Mouse (Mus musculus): ENCODE data around the gene Psmd2.

Gene Psmd2

DNA sequence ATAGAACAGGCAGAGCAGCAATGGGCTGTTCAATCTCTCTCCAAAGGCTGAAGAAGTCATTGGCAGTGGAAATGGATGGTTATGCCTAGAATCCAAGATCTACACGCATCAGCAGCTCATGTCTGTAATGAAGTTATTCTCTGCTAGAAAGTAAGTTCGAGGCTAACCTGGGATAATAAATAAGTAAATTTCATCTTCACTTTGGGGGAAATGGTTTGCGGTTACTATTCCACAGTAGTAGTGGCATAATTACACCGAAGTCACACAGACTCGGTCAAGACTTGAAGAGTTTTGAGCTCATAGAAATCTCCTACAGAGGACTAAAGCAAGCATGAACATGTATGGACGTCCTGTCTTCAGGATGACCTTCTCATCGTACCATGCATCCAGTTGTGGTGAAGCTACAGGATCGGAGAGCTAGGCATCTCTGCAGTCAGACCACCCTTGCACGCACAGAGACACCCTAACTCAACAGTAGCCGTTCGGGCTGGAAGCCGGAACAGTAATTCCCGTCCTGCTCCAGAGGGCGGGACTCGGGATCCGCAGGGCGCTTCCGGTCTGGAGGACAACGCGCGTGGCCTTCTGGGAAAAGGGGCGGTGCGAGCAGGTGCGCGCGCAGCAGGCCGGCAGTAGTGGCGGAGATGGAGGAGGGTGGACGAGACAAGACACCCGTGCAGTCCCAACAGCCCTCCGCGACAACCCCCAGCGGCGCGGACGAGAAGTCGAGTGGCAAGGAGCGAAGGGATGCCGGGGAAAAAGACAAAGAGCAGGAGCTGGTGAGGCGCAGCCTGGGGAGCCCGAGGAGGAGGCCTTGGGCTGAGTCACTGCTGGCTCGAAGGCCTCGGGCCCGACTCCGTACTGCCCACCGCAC is at the start of gene Psmd2:
Gene Psmd2 (plus strand): TSS at position 577 of the 871 bp plus-strand sequence.
- peak; percentile 85 for DNase-seq (ENCODE audit: low read depth)

DNA sequence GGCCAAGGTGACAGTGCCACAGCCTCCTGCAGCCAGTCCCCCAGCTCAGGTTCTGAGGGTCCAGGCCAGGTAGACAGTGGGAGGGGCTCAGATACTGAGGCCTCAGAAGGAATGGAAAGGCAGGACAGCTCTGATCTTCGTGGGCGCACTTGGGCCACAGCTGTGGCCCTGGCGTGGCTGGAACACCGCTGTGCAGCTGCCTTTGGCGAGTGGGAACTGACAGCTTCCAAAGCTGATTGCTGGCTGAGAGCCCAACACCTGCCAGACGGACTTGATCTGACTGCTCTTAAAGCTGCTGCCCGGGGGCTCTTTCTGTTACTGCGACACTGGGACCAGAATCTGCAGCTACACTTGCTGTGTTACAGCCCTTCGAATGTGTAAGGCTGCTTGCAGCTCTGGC is 46.7 kb upstream of the Psmd2 start:
- DNase-seq (ENCODE audit: low read depth), result no peak

DNA sequence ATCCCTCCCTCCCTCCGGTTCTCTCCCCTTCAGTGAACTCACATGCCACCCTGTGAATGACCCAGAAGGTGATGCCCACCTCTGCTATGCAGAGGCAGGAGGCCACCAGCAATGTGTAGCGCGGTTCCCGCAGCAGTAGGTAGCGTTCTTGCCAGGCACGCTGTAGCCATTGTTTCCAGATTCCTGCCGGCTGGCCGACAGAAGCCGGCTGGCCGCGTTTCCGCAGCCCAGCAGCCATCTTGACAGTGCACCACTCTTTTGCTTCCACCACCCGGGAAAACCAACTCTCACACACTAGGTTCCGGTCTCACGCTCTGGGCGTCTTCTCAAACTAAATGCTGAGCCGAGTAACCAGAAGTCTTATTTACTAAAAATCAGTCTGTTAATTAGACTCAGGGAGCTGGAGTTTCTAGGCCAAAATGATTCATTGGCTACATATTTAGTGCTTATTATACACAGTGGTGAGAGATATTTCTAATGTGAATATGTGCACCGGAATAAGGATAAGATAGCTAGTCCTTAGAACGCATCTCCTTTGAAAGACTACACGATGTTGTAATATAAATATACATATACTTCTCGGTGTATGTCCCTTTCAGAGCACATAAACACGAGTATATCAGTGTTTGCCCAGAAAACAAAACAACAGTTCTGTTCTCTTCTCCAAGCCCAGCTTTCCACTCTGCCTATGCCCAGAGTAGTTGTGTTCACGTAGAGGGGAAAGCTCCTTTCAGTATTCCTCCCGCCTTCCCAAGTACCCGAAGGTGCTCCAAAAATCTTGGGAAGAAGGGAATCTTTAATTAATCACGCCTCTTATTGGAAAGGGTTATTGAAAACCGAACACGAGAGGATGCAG is 40.7 kb upstream of the Psmd2 start:
- DNase-seq (ENCODE audit: low read depth), result peak; percentile 90

DNA sequence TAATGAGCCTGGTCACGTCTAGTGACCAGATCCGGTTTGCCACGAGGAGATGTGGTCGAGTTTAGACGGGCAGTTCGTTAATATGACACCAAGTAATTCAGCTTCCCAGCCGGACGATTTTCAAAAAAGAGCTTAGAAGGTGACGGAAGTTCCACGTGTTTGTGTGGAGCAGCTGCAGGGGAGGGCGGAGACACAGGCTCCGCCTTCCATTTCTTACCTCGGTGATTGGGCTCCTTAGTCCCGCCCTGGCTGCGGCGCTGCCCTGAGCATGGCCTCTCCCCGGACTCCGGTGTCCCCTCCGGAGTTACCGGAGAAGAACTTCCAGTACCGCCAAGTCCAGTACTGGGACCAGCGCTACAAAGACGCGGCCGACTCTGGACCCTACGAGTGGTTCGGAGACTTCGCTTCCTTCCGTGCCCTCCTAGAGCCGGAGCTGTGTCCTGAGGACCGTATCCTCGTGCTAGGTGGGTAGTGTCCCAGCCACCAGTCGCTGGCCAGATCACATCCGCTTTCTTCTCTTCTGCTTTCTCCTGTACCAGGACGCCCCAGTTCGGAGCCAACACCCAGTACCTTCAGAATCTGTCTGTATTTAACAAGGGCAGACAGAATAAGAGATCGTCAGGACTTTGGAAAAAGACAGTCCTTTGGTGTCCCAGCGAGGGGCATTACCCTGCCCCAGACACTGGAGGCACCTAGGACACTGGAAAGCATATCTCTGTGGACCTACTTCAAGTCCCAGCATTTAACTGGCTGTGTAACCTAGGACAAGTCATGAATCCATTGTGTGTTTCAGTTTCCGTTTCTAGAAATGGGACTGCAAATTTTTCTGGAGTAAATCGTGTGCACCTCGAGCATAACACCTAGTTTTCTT is 39.9 kb upstream of the Psmd2 start, which contains the start of the genes Eef1akmt4, Gm49333 and Alg3:
Gene Eef1akmt4 (plus strand): TSS at position 237 of the 871 bp plus-strand sequence.
Gene Gm49333 (plus strand): TSS at position 254 of the 871 bp plus-strand sequence.
Gene Alg3 (minus strand): TSS at position 379 of the 871 bp plus-strand sequence.
- peak; percentile 93 for DNase-seq (ENCODE audit: low read depth)

DNA sequence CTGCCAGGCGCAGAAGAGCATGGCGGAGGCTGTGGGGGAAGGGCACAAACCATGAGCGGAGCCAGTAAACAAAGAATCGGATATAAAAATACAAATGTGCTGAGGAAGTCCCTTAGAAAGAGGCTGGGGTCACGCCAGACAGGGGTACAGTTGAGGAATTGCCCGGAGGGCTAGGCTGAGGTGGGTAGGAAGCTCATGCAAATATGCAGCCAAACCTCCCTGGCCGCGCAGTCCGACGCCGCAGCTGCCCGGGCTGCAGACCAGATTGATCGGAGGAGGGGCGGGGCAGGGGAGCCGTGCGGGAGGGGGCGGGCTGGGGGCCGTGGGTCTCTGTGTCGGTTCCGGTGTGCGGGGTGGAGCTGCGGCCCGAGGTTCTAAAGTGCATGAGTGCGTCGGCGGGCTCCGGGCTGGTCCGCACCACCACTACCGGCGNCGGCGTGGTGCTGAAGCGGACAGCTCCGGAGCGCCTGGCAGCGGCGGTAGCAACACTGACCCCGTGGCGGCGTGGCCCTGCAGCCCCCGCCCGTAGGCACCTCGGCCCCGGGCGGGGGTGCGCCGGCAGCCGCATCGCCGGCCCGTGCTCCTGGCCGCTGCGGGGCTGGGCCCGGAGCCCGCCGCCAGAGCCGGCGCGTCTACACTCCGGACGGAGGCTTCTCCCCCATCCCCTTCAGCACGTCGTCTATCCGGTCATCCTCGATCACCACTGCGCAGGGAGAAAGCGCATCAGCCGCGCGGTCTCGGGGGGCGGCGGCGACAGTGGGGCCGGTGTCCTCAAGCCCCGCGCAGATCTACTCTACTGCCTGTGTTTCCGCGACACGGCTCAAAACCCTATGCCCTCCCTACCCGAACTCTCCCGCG is 31.7 kb upstream of the Psmd2 start:
- DNase-seq (ENCODE audit: low read depth), result no peak

DNA sequence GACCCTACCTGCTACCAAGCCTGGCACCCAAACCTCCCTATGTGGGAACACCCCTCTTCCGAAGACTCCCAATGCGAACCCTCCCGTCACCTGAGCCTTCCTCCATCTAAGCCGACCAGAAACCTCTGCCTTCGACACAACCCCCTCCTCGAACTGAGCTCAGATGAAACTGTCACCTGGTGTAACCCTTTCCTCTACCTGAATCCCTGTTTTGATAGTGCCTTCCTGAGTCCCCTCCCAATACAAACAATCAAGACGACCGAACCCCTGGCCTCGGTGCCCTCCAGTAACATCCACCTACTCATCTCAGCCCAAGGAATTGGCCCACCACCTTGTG is 31.1 kb upstream of the Psmd2 start:
- no peak for DNase-seq (ENCODE audit: low read depth)

DNA sequence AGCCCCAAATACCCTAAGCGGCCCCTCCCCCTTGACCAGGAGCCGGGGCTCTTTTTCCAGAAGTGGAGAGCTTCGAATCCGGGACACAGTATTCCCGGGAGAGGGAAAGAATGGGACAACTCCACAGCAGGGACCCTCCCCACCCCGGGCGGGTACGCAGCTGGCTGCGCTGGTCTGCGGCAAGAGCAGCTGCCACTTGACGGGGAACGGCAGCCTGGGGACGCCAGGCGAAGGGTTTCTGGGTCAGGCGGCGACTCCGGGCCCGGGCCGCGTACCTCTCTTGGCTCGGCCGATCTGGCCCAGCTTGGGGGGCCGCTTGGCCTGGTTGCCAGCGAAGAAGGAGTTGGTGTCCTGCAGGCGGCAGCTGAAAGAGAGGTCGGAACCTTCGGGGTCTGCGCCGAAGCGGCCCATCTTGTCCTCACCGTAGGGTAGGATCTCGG is 30.7 kb upstream of the Psmd2 start:
- no peak for DNase-seq (ENCODE audit: low read depth)

DNA sequence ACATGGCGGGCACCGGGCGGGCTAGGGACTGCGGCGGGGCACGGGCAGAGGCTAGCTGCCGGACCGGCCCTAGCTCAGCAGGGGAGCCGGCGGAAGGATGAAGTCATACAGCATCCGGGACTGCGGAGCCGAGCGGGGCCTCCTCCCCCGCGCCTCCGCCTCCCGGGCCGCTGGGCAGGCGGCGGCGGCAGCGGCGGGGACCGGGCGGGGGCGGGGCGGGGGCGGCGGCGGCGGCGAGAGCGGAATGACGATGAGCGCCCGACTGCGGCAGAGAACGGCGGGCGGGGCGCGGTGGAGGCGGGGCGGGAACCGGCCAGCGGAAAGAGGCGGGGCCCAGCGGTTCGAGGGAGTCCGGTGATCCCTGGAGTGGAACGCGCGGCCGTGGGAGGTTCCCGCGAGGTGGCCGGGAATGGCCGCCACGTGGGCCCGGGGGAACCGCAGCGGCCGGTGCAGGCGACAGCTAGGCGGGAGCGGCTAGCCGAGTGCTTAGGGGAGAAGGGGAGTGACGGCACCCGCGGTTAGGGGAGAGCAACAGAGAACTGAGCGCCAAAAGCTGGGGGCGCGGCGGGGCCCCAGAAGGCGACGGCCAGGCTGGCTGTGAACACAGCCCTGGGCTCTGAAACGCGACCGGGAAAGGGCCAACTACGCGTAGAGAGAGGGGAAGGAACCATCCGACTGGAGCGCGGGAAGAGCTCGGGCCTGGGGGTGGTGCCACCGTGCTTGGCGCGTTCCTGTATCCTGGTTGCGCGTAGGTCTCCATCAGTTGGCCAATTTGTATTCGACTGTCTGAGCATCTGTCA is 30.1 kb upstream of the Psmd2 start, which contains the start of gene Camk2n2:
Gene Camk2n2 (minus strand): TSS at position 97 of the 800 bp plus-strand sequence.
- no peak for DNase-seq (ENCODE audit: low read depth)

DNA sequence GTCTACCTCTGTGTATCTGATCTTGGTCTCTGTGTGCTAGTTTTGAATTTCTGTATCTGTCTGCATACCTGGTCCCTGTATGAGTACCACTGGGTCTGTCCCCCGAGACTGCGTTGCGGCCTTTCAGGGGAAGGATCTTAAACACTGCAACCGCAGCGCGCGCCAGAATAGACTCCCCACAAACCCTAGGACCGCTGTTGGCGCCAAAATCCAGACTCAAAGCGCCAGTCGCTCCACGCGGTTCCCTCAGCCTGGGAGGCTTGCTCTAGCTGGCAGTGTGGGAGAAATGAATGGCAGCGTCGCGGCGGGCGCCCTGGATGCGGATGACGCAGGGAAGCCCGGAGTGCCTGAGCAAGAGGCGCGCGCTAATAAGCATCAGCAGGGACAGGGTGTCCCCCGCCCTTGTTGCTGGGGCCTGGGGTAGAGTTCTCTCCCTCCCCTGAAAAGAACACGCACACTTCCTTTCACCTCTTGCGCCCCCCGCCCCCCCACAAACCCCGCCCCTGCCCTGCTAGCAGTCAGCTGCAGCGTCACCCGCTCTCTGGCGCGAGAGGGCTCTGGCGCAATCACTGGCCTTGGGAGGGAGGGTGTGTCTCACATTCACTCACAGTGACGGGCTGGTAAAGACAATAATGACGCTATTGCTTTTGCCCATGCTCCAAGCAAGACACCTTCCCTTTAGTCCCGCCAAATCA is 29.3 kb upstream of the Psmd2 start:
- DNase-seq (ENCODE audit: low read depth), result peak; percentile 58

DNA sequence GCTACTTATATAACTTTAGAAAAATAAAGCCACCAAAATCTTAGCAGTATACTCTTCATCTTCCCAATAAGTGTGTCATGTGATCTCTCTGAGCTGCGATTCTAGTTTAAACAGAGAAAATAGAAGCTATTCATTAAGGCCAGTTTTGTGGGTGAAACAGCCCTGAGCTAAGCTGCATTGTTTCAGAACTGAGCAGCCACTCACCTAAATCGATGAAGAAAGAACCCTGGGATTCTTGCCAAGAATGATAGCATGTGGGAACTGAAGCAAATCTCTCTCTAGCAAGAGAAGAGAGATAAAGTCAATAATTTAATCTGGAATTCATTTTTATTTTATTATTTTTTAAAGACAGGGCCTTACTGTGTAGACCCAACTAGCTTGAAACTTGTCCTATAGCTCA is 28.2 kb upstream of the Psmd2 start:
- no peak for DNase-seq (ENCODE audit: low read depth)

DNA sequence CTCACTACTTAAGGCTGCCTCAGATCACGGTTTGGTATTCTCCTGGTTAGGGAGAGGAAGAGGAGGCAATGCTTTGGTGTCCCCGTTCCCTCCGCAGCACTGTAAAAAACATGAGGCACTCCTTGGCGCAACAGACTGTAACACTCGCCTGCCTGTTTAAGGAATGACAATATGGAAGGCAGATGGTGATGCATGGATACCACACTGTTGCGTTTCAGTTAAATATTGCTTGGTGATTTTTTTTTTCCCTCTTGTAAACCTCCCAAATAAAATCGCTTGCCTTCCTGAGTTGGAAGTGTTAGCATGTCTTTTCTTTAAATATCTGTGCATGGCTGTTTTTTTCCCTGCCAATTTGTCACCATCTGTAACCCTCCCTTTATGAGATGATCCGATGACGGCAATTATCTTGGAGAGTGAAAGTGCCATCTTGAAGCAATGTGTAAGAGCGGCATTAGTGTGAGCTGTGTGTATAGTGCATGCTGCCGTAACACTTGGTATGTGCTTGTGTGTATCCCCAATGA is 22.5 kb upstream of the Psmd2 start:
- no peak for DNase-seq (ENCODE audit: low read depth)

DNA sequence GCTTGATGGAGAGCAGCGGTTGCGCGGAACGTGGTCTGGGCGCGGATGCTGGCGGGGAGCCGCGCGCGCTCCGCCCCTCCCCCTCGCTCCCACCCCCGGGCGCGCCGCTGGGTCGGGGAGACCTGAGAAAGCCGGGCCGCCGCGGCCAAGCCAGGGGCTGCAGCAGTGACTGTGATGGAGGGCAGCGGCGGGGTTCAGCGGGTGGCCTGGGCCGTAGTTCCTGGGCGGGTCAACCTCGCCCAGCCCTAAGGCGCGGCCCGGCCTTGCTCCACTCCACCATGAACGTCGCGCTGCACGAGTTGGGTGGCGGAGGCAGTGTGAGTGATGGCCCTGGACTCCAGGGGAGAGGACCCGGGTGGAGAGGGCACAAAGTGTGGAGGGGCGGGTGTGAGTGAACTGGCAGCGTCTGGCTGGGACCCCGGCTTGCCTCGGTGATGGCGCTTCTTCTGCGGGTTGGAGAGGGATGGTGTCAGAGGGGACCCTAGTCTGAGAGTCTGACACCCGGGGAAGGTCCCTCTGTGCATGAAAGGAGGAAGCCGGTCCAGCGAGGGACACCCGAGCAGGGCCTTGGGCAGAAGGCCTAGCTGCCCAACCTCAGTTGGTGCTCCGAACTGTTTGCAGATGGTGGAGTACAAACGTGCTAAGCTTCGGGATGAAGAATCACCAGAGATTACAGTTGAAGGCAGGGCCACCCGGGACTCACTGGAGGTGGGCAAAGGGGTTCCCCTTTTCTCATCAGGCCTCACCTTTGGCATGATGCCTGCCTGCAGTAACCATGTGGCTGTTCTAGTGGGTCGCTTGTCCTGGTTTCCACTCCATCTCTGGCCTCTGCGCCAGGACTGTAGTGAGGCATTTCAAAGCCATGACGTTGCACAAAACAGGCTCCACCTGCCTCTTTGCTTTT is 21.5 kb upstream of the Psmd2 start, which contains the start of gene Ece2:
Gene Ece2 (plus strand): TSS at position 98 of the 904 bp plus-strand sequence.
- DNase-seq (ENCODE audit: low read depth), result no peak

DNA sequence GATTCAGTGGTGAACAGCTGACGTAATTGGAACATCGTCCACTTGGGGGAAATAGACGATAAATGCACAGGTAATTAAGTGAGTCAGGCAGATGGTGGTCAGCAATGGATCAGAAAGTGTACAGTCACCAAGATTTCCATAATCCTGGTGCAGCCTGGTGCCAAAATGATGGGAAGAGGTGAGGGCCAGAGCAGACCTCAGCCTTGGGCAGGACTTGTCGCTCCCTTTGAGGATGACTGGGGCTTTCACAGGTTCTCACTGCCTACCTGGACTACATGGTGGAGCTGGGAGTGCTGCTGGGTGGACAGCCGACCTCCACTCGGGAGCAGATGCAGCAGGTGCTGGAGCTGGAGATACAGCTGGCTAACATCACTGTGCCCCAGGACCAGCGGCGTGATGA is 14.0 kb upstream of the Psmd2 start:
- DNase-seq (ENCODE audit: low read depth), result no peak

DNA sequence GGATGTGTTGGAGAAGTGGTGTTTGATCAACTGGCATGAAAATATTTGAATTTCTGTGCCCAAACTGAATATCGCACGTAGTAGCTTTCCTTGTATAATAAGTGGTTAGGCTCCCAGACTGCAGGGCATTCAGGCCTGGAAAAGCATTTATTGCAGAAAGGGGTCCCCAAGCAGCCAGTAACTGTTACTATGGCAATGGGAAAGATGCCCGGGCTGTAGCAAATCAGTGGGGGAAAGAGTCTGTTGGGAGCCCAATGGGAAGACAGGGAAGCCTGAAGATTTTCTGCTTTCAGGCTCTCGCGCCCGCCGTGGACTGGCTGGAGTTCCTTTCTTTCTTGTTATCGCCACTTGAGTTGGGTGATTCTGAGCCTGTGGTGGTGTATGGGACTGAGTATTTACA is 13.1 kb upstream of the Psmd2 start:
- no peak for DNase-seq (ENCODE audit: low read depth)

DNA sequence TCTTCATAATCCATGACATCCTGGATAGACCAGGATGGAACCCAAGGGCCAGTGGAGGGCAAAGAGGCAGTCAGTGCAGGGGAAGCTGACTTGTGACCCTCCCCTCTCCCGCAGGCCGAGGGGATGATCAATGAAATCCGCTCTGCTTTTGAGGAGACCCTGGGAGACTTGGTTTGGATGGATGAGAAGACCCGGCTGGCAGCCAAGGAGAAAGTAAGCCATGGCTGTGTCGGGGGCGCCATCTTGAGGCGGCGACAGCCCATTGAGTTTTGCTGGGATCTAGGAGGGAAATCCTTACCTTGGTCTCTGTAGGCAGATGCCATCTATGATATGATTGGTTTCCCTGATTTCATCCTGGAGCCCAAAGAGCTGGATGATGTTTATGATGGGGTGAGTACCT is 9.3 kb upstream of the Psmd2 start:
- no peak for DNase-seq (ENCODE audit: low read depth)

DNA sequence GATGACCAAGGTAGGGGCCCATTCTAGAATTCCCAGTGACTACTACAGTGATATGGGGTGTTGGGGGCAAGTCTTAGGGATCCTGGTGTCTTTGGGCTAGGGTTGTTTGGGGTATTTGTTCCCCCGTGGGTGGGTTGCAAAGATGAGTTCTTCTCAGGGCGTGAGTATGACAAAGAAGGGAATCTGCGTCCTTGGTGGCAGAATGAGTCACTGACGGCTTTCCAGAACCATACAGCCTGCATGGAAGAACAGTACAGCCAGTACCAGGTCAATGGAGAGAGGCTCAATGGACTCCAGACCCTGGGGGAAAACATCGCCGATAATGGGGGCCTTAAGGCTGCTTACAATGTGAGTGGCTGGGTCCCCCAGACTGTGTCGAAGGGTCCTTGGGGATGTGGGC is 7.5 kb upstream of the Psmd2 start:
- DNase-seq (ENCODE audit: low read depth), result no peak

DNA sequence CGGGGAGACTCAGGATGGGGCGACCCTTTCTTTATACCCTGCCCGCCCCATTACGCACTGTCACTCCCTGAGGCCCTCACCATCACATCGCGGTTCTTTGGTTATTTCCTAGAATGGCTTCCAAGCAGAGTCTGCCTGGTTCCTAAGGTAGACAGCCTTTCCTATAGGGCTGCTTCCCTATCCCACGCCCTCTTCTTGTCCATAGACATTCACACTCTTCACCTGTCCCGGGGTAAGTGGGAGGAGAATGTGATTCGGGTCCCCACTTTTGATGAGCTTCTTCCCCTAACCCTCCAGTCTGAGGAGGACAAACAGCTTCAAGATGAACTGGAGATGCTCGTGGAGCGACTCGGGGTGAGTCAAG is 477 bp downstream of the Psmd2 start:
- no peak for DNase-seq (ENCODE audit: low read depth)

DNA sequence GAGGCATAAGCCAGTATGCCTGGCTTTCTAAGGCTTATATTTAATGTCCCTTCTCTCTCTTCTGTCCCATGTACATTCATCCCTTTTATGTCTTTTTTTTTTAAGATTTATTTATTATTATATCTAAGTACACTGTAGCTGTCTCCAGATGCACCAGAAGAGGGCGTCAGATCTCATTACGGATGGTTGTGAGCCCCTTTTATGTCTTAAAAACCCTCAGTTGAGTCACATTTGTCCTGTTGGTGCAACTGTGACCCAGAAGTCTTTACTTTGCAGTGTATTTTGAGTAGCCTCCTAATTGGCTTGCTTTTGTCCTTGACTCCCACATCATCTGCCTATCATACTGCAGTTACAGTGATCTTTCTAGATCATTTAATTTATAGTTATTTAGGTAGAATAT is 1.9 kb downstream of the Psmd2 start:
- DNase-seq (ENCODE audit: low read depth), result no peak
